ENCODE assay signal across 8 mouse cellular contexts in the genomic region with DNA sequence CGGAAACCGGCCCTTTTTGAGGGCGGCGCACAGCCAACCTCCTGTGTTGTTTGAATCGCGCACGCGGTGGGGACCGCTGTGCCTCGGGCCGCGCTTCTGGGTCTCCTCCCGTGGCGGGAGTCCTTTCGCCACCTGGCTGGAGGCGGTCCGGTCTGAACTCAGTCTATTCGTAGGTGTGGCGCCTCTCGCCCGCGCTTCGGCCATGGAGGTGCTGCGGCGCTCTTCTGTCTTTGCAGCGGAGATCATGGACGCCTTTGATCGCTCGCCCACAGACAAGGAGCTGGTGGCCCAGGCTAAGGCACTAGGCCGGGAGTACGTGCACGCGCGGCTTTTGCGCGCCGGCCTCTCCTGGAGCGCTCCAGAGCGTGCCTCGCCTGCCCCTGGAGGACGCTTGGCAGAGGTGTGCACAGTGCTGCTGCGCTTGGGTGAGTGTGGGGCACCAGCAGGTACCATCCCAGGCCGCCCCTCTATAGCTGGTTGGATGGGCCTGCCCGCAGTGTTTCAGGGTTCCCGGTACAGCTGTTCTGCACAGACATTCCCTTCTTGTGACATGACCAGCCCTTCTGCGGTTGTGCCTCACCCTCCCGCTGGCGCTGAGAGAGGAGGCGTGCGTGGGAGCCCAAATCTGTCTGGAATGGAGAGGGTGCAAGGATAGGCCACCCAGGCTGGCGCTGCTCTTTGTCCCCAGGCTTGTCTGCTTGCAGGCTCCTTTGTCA. TPM values are rescaled to one million over a fixed set of nuclear protein-coding genes. Genes with fewer than 3 reads are reported as not detected.
DNase-seq lines count a peak whose midpoint lies in the region; ATAC-seq and TF ChIP-seq lines count a peak whose summit lies in the region.

No protein-coding gene starts in this region.

- TF ChIP-seq CTCF in Patski (IDR thresholded peaks at IDR 0.05): no peak
- peak; percentile 65 for TF ChIP-seq CTCF in layer of hippocampus, adult 2 months (conservative IDR thresholded peaks at IDR 0.05)
- peak; percentile 69 for TF ChIP-seq CTCF in lung, postnatal 0 days (IDR thresholded peaks at IDR 0.05)

- peak overlapping the region; percentile 63 for H3K4me3 ChIP-seq in forebrain, embryonic 15.5 days
- peak overlapping the region; percentile 67 for H3K4me3 ChIP-seq in layer of hippocampus, adult 2 months
- peak overlapping the region; percentile 62 for H3K4me3 ChIP-seq in lung, postnatal 0 days (ENCODE audit: low read depth, low read length)

- peak overlapping the region; percentile 74 for H3K4me2 ChIP-seq in forebrain, embryonic 15.5 days (replicated peaks)
- H3K4me2 ChIP-seq in lung, postnatal 0 days (replicated peaks; ENCODE audit: low read depth, low read length): peak overlapping the region; percentile 62

- POLR2A ChIA-PET in Patski (lab: Charles Lee): no interaction called here

- CTCF ChIA-PET in Patski (lab: Charles Lee): interaction anchor here (1.0 to 1.3 kb wide), 2 partner anchors 12 to 31 kb away, joined by 3 read pairs; no protein-coding TSS in a partner anchor

- ATAC-seq in Patski: peak; percentile 52
- ATAC-seq in forebrain, embryonic 15.5 days (replicated peaks): peak; percentile 92
- ATAC-seq in lung, postnatal 0 days: peak; percentile 82

- H3K9ac ChIP-seq in forebrain, embryonic 15.5 days (replicated peaks): peak overlapping the region; percentile 76
- peak overlapping the region; percentile 2; the same call in 1 of the 2 replicates for H3K9ac ChIP-seq in lung, postnatal 0 days (replicated peaks; ENCODE audit: low read depth)

- under 1% methylated on average over 51 of the region's 51 CpGs for WGBS in forebrain, embryonic 15.5 days
- 2% methylated on average over 51 of the region's 51 CpGs for WGBS in lung, postnatal 0 days

- H3K9me3 ChIP-seq in forebrain, embryonic 15.5 days: no peaks in the 10 kb centered on the region
- H3K9me3 ChIP-seq in lung, postnatal 0 days (ENCODE audit: low read length): no peaks in the 10 kb centered on the region

- no peaks in the 10 kb centered on the region for H3K27me3 ChIP-seq in Patski
- 0 out of 2 replicates have a peak, but pooled peaks cover 3% of the 10 kb centered on the region for H3K27me3 ChIP-seq in forebrain, embryonic 15.5 days
- no peaks in the 10 kb centered on the region for H3K27me3 ChIP-seq in lung, postnatal 0 days (replicated peaks; ENCODE audit: insufficient read depth, low read length)

- DNase-seq in Patski (ENCODE audit: low read depth, low spot score): no peak
- peak; percentile 40 to 56 for DNase-seq in cerebellum, adult 18-20 months
- DNase-seq in heart, postnatal 36 days: peak; percentile 53 to 54
- DNase-seq in layer of hippocampus, adult 2 months (ENCODE audit: low spot score in 2 of 2): peak; percentile 17 to 37
- DNase-seq in lung, postnatal 0 days (ENCODE audit: low spot score): peak; percentile 75
- DNase-seq in retina, embryonic 14.5 days (ENCODE audit: low spot score): peak; percentile 79
- DNase-seq in spleen, postnatal 14 days (ENCODE audit: low spot score in 2 of 2): no peak

- in situ Hi-C loops in Patski (cut with MboI; ENCODE audit: low pct_unique_long_range_greater_than_20kb): no loop called here

- intact Hi-C loops in heart, postnatal 36 days (cut with DNase I): no loop called here

- no peak for TF ChIP-seq EP300 in lung, postnatal 0 days (IDR thresholded peaks at IDR 0.05)

- H3K36me3 ChIP-seq in forebrain, embryonic 15.5 days: no peaks in the 10 kb centered on the region; the same call in 1 of the 2 replicates
- H3K36me3 ChIP-seq in lung, postnatal 0 days (ENCODE audit: insufficient read depth, low read length): no peaks in the 10 kb centered on the region

- peak overlapping the region; percentile 72 for H3K27ac ChIP-seq in forebrain, embryonic 15.5 days (replicated peaks)
- peak overlapping the region; percentile 82 for H3K27ac ChIP-seq in layer of hippocampus, adult 2 months
- no peak overlapping the region for H3K27ac ChIP-seq in lung, postnatal 0 days (ENCODE audit: low read length)

- peaks cover 31% of the 10 kb centered on the region for H3K4me1 ChIP-seq in forebrain, embryonic 15.5 days
- H3K4me1 ChIP-seq in lung, postnatal 0 days (ENCODE audit: insufficient read depth, low read depth, low read length): no peaks in the 10 kb centered on the region

RNA-seq across cellular contexts. Expression of gene Bok, which starts 0.9 kb away (rescaled TPM):
- 14.8 TPM for polyA plus RNA-seq in Patski (2021)
- polyA plus RNA-seq in forebrain, embryonic 15.5 days (2015; fragmentation: Nextera tagmentation; extraction: Ambion mirVana): 95.8 and 96.3 TPM in 2 replicates
- total RNA-seq in heart, postnatal 36 days (2021): 1 to 10 TPM; 3.3 to 4.1 TPM
- 10 to 100 TPM; 64.9 to 77.6 TPM for total RNA-seq in layer of hippocampus, adult 2 months (2021)
- 30.9 and 31.2 TPM in 2 replicates for polyA plus RNA-seq in lung, postnatal 0 days (2015; fragmentation: Nextera tagmentation; extraction: Ambion mirVana)

RNA-seq across cellular contexts. Expression of gene Stk25, which starts 27.9 kb away (rescaled TPM):
- 201 TPM for polyA plus RNA-seq in Patski (2021)
- polyA plus RNA-seq in forebrain, embryonic 15.5 days (2015; fragmentation: Nextera tagmentation; extraction: Ambion mirVana): 297 and 299 TPM in 2 replicates
- total RNA-seq in heart, postnatal 36 days (2021): 100 to 1,000 TPM in 1 of 2 experiments, 10 to 100 TPM in 1; 98.2 to 103 TPM
- 100 to 1,000 TPM; 395 to 419 TPM for total RNA-seq in layer of hippocampus, adult 2 months (2021)
- 140 and 148 TPM in 2 replicates for polyA plus RNA-seq in lung, postnatal 0 days (2015; fragmentation: Nextera tagmentation; extraction: Ambion mirVana)

Comparison
In these comparisons a context has a peak if more than half of its experiments do, and no peak if none do; other contexts are left out.
1. DNase-seq: peak in cerebellum, adult 18-20 months (2 of 2), heart, postnatal 36 days (2 of 2), layer of hippocampus, adult 2 months (2 of 2), lung, postnatal 0 days (single experiment) and retina, embryonic 14.5 days (single experiment); none in Patski (single experiment) and spleen, postnatal 14 days (0 of 2).
2. Peak in every context shown above with its lines, with median percentiles within 50 percentile points of each other: ATAC-seq and H3K4me3 ChIP-seq.